Mouse (Mus musculus) hindbrain, embryonic 11.5 days (tissue): Measurements from ENCODE around the gene Frs2. TPM values are rescaled to one million over a fixed set of nuclear protein-coding genes. Genes with fewer than 3 reads are reported as not detected.
"Not testable (repeated sequence)": the region's sequence is repeated elsewhere in the genome, so short reads cannot be mapped to it uniquely, and the experiment has no call there.

Experiments used
- ATAC-seq: fragments of 200-750 bp; cut with Nextera tagmentation; 2 replicates; pipeline ENCODE4 v1.8.0; 2017; ENCODE audit warnings: mild to moderate bottlenecking, moderate TSS enrichment, moderate library complexity; ENCODE audit not compliant: low FRiP score
- DNase-seq: peaks from one replicate; pipeline ENCODE4 v3.0.0-alpha.2; 2015; ENCODE audit warnings: low spot score
- H3K27ac ChIP-seq: fragments of 300-500 bp; sonication (generic); 2 replicates; pipeline ENCODE4 v1.5.1; 2014; ENCODE audit warnings: mild to moderate bottlenecking, low read depth, low read length
- H3K27me3 ChIP-seq: fragments of 300-500 bp; sonication (generic); 2 replicates; pipeline ENCODE4 v1.6.1; 2014; ENCODE audit warnings: mild to moderate bottlenecking, low read length, moderate library complexity, mixed read lengths; ENCODE audit not compliant: control insufficient read depth, insufficient read depth
- H3K36me3 ChIP-seq: fragments of 300-500 bp; sonication (generic); 2 replicates; pipeline ENCODE4 v1.6.1; 2014; ENCODE audit warnings: mild to moderate bottlenecking, low read length, moderate library complexity, mixed read lengths; ENCODE audit not compliant: control insufficient read depth, insufficient read depth
- H3K4me1 ChIP-seq: fragments of 300-500 bp; sonication (generic); replicated peaks from 2 replicates; pipeline ENCODE4 v1.6.1; 2014; ENCODE audit warnings: low read length, mixed read lengths; ENCODE audit not compliant: control insufficient read depth, insufficient read depth
- H3K4me2 ChIP-seq: fragments of 300-500 bp; sonication (generic); replicated peaks from 2 replicates; pipeline ENCODE4 v1.6.1; 2014; ENCODE audit warnings: mild to moderate bottlenecking, low read depth, low read length
- H3K4me3 ChIP-seq: fragments of 300-500 bp; sonication (generic); 2 replicates; pipeline ENCODE4 v1.5.1; 2014; ENCODE audit warnings: low read depth, low read length
- H3K9ac ChIP-seq: fragments of 300-500 bp; sonication (generic); 2 replicates; pipeline ENCODE4 v1.6.1; 2014; ENCODE audit warnings: low read depth, low read length
- H3K9me3 ChIP-seq: fragments of 300-500 bp; sonication (generic); 2 replicates; pipeline ENCODE4 v1.6.1; 2016; ENCODE audit warnings: low read length; ENCODE audit not compliant: control insufficient read depth
- WGBS: fragments of 180-500 bp; shearing (Covaris S2); extraction: QIAGEN DNeasy Blood & Tissue Kit; methylation state at CpG from one replicate; pipeline ENCODE4 v1.1.7; 2014; 5-methylcytosine and 5-hydroxymethylcytosine counted together
- polyA plus RNA-seq: library from polyadenylated mRNA; unstranded; fragments of >200 nt; fragmentation: Nextera tagmentation; extraction: Ambion mirVana; gene quantifications from 2 replicates; pipeline ENCODE4 v1.2.1, GENCODE M21; 2014

Frs2 gene
- polyA plus RNA-seq, 1 experiment from 2014 or later = 31.1 TPM

DNA sequence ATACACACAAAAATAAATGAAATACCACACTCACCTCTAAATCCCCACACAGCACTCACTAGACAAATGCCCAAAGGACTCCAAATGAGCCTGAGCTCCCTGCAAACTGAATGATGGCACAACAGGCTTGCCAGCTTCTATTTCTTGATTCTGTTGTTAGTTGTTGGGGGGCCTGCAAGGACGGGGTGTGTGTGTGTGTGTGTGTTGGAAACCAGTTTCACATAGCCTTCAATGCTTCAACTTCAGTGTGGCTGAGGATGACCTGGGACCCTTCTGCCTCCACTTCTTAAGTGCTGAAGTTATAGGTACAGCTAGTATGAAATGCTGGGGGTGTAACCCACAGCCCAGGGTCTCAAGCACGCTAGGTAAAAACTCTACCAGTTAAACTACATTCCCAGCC is 5.0 kb downstream of the Frs2 start:
- no peaks in the 10 kb centered on the region for H3K27me3 ChIP-seq
- no peak for DNase-seq
- no peaks in the 10 kb centered on the region for H3K36me3 ChIP-seq
- no peak overlapping the region for H3K4me2 ChIP-seq
- no peak overlapping the region for H3K4me3 ChIP-seq
- no peaks in the 10 kb centered on the region for H3K9me3 ChIP-seq
- no peak overlapping the region for H3K9ac ChIP-seq
- no peak for ATAC-seq
- 0 out of 2 replicates have a peak, but pooled peaks cover 2% of the 10 kb centered on the region for H3K4me1 ChIP-seq
- WGBS = 92% methylated on average over 2 of the region's 2 CpGs
- no peak overlapping the region for H3K27ac ChIP-seq

DNA sequence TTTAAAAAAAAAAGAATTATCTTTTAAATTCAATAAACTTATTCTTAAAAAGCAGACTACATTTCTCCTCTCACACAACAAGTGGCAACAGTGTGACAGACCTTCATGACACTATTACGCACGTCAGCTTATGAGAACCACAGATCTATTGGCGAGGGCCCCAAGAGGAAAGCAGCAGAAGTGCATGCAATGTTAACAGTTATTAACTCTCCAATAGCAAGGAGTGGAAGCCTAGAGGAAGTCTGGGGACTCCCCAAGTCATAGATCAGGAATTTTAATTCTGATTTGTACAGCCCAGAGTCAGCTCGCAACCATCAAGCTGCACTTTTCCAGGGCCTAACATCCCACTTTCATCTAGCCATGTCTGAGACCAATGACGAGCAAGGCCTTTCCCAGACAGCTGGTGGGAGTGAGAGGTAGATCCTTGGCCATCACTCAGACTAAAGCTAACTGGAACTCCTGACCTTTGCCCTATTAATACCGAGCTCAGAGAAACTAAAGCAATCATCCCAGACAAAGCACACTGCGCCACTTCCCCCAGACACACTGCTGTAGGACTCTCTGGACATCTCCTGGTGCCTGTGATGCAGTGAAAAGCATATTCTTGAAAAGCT is 6.3 kb downstream of the Frs2 start:
- no peaks in the 10 kb centered on the region for H3K27me3 ChIP-seq
- H3K4me3 ChIP-seq = no peak overlapping the region
- WGBS = 74% methylated on average over 7 of the region's 7 CpGs
- no peak overlapping the region for H3K4me2 ChIP-seq
- H3K27ac ChIP-seq = no peak overlapping the region
- no peaks in the 10 kb centered on the region for H3K9me3 ChIP-seq
- ATAC-seq (no peak), DNase-seq (no peak)
- H3K9ac ChIP-seq = no peak overlapping the region
- no peaks in the 10 kb centered on the region for H3K36me3 ChIP-seq
- H3K4me1 ChIP-seq = 0 out of 2 replicates have a peak, but pooled peaks cover 2% of the 10 kb centered on the region

DNA sequence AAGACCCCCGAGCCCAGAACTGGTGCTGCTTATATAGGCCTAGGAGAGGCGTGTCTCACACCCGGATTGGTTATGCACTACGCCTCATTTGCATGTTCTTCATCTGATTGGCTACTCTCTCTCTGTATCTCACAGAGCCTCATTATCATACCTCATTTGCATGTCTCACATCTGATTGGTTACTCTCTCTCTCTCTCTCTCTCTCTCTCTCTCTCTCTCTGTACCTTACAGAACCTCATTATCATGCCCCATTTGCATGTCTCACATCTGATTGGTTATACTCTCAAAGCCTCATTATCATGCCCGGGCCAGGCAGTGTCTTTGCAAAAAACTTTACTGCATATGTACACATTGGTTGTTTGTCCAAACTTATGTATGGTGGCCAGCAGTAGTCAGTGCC is 16.8 kb downstream of the Frs2 start:
- not testable (repeated sequence) for H3K9me3 ChIP-seq, H3K36me3 ChIP-seq, H3K4me1 ChIP-seq, H3K27ac ChIP-seq, DNase-seq, H3K4me3 ChIP-seq, H3K4me2 ChIP-seq, ATAC-seq, H3K9ac ChIP-seq, H3K27me3 ChIP-seq
- 92% methylated on average over 5 of the region's 5 CpGs for WGBS

DNA sequence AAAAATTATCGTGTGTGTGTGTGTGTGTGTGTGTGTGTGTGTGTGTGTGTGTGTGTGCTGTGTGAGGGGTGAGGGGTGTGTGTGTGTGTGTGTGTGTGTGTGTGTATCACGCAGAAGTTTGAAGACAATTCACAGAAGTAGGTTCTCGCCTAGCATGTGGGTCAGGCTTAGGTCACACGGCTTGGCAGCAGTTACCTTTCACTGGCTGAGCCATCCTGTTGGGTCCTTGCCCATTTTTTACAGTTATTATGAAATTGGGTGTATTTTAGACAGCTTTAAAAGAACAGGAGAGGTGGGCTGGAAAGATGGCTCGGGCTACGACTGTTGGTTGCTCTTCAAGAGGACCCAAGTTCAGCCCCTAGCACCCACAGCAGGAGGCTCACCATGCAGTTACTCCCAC is 18.3 kb downstream of the Frs2 start:
- DNase-seq (no peak), ATAC-seq (no peak)
- Histone ChIP-seq H3K9ac (no peak overlapping the region), H3K4me3 (no peak overlapping the region), H3K4me2 (no peak overlapping the region), H3K36me3 (no peaks in the 10 kb centered on the region), H3K4me1 (no peaks in the 10 kb centered on the region), H3K9me3 (no peaks in the 10 kb centered on the region), H3K27me3 (no peaks in the 10 kb centered on the region), H3K27ac (no peak overlapping the region)
- WGBS = 91% methylated on average over 6 of the region's 6 CpGs

DNA sequence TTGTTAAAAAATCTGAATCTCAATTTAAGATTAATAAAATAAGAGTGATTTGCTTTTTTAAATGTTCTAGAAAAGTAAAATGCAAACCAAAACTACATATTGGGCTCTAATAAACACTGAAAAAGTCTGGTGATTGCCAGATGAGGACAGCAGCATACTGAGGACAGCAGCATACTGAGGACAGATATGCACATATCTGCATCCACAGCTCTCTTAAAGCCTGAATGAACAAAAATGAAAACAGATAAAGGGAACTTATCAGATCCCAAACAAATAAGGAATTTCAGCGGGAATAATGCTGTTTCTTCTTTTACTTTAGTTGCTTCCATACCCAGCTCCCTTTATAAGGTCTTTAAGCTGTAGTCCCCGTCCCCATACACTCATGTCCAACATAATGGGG is 19.6 kb downstream of the Frs2 start:
- DNase-seq (no peak), ATAC-seq (no peak)
- no peaks in the 10 kb centered on the region for H3K9me3 ChIP-seq
- no peak overlapping the region for H3K4me3 ChIP-seq
- 92% methylated on average over 2 of the region's 2 CpGs for whole genome bisulfite sequencing
- H3K9ac ChIP-seq = no peak overlapping the region
- no peak overlapping the region for H3K4me2 ChIP-seq
- H3K36me3 ChIP-seq = no peaks in the 10 kb centered on the region
- no peaks in the 10 kb centered on the region for H3K27me3 ChIP-seq
- no peak overlapping the region for H3K27ac ChIP-seq
- H3K4me1 ChIP-seq = no peaks in the 10 kb centered on the region

DNA sequence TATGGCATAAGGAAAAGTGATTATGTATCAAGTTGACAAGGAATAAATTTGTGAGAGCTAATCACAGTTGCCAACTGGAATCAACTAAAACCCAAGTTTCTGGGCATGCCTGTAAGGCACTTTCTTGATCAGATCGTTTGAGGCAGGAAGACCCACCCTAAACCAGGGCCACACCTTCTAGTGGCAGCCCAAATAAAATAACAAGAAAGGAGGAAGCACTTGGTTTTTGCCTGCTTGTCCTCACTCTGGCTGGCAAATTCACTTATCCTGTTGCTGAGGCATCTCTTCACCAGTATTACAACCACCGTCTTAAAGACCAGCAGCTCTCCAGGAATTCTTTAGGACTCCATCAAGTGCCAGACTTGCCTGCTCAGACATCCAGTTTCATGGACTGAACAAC is 20.9 kb downstream of the Frs2 start:
- Histone ChIP-seq H3K4me3 (no peak overlapping the region), H3K27ac (no peak overlapping the region), H3K36me3 (no peaks in the 10 kb centered on the region), H3K9me3 (no peaks in the 10 kb centered on the region), H3K9ac (no peak overlapping the region), H3K4me1 (no peaks in the 10 kb centered on the region), H3K4me2 (no peak overlapping the region), H3K27me3 (no peaks in the 10 kb centered on the region)
- ATAC-seq (no peak), DNase-seq (no peak)
- 82% methylated on average over 2 of the region's 2 CpGs for WGBS

DNA sequence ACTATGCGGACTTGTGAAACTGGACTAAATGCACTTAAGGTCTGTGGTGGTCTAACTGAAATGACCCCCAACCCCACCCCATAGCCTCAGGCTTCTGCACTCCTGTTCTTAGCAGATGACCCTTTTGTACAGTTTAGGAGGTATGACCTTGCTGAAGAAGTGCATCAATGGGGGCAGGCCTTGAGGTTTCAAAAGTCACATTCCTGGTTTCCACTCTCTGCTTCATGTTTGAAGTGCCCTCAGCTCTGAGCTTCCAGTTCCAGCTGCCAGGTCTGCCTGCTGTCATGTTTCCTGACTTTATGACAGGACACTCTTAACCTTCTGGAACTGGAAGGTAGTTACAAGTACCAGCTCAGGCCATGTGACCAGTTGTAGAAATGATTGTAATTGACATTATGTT is 21.6 kb downstream of the Frs2 start:
- Histone ChIP-seq H3K4me1 (no peaks in the 10 kb centered on the region), H3K27me3 (no peaks in the 10 kb centered on the region), H3K9me3 (no peaks in the 10 kb centered on the region), H3K4me3 (no peak overlapping the region), H3K4me2 (no peak overlapping the region), H3K9ac (no peak overlapping the region), H3K27ac (no peak overlapping the region), H3K36me3 (no peaks in the 10 kb centered on the region)
- 97% methylated on average over 1 of the region's 1 CpGs for WGBS
- ATAC-seq (no peak), DNase-seq (no peak)

DNA sequence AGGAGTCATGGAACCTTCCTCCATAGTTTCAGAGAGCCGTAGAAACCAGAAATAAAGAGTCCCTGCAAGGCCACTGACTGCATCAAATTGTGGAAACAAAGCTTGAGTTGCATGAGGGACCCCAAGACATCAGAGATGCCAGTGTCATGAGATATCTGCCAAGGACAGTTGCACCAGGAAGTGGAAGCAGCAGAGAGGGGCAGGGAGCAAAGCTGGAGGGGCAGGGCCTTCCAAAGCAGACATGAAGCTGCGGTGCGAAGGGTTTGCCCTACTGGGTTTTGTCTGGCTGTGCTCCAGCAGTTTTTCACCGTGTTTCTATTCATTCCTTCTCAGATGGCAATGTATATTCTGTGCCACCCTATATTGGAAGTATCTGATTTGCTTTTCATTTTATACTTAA is 22.1 kb downstream of the Frs2 start:
- Histone ChIP-seq H3K4me3 (no peak overlapping the region), H3K27me3 (no peaks in the 10 kb centered on the region), H3K27ac (no peak overlapping the region), H3K9ac (no peak overlapping the region), H3K36me3 (no peaks in the 10 kb centered on the region), H3K4me2 (no peak overlapping the region), H3K9me3 (no peaks in the 10 kb centered on the region), H3K4me1 (no peaks in the 10 kb centered on the region)
- 66% methylated on average over 4 of the region's 4 CpGs for WGBS
- no peak for DNase-seq
- ATAC-seq = no peak

DNA sequence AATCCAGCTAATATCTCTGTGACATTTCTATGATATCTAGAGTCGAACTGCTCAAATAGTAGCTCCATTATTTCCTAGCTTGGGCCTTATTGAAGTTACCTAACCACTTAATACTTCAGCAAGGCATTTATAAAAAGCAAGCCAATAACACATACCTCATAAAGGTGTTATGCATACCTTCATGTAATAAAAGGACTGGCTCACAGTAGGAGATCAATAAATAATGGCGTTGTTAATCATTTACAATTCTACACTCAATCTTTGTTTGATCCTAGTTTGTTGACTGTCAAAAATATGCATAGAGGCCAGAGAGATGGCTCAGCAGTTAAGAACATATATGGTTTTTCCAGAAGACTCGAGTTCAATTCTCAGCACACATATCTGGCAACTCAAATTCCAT is 26.9 kb downstream of the Frs2 start:
- ATAC-seq = no peak
- no peak overlapping the region for H3K9ac ChIP-seq
- H3K27me3 ChIP-seq = no peaks in the 10 kb centered on the region
- DNase-seq = no peak
- no peak overlapping the region for H3K4me2 ChIP-seq
- no peaks in the 10 kb centered on the region for H3K36me3 ChIP-seq
- H3K4me1 ChIP-seq = no peaks in the 10 kb centered on the region
- 98% methylated on average over 3 of the region's 3 CpGs for WGBS
- no peak overlapping the region for H3K4me3 ChIP-seq
- no peaks in the 10 kb centered on the region for H3K9me3 ChIP-seq
- no peak overlapping the region for H3K27ac ChIP-seq
